Mouse (Mus musculus) B cell, adult 2 months (primary cell): ENCODE measurements around the gene Ipo7.
"Not testable (repeated sequence)": the region's sequence is repeated elsewhere in the genome, so short reads cannot be mapped to it uniquely, and the experiment has no call there.

ENCODE experiments used
- DNase-seq, 2 experiments: peaks; one replicate each; pipeline ENCODE4 v3.0.0; 2022

Ipo7 gene

DNA sequence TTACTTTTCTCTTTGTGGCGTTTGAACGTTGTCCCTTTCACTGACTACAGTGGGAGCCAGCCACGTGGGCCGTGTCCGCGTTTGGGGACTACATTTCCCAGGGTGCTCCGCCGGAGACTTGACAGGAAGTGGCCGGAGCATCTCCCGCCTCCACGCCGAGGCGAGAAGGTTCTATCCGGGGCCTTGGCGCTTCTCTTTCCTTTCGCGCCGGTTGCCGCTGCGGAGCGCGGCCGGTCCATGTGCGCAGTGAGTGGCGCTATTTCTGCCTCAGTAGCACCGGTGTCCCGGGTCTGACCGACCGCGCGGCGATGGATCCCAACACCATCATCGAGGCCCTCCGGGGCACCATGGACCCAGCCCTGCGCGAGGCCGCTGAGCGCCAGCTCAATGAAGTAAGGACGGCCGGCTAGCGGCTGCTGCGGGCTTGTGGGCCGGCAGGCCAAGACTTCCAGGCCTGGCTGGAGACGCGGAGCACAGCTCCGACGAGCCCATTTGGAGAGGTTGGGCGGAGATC is at the start of gene Ipo7:
TSS of gene Ipo7 (plus strand) at position 158 of the 514 bp plus-strand sequence.
- peak; percentile 93 for DNase-seq

DNA sequence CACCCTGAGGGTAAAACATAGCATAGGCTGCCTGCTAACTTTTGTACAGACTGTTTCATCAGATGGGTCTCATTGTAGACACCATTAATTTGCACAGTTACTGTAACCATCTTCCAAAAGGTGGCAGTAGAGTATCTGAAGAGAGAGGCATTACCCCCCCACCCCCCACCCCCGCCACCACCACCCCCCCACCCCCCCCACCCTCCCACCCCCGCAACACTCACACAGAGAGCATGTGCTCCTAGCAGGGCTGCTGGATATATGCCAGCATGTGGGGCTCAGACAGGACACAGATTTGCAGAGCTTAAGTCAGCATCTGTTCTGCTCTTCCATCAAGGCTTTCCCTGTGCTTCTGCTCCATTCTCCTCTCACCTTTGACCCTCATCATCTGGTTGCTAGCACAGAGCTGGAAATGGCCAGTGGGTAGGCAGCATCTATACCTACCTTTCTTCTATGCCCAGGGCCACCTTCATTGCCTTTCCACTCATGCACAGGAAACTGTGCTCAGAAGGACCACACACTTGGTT is 49.1 kb upstream of the Ipo7 start:
- DNase-seq, result peak in 1 of 2 experiments; percentile 19

DNA sequence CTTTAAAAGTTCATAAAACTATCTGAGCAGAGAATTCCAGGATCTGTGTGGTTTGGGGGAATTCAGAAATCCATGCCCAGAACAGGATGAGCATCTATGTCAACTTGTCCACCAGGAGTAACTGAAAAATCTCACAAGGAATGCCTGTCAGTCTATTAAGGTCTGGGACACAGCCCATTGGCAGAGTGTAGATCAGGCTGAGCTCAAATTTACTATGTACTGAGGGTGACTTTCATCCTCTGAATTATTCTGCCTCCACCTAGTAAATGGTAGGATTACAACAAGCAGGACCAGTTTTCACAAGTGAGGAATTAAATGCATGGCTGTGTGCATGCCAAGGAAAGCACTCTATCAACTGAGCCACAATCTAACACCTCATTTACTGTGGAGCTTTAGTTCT is 48.5 kb upstream of the Ipo7 start:
- no peak for DNase-seq

- DNase-seq, result no peak
Observed at GRCm38 (mm10) chr7:109975966-109976715, 41.9 kb upstream of the Ipo7 start.

DNA sequence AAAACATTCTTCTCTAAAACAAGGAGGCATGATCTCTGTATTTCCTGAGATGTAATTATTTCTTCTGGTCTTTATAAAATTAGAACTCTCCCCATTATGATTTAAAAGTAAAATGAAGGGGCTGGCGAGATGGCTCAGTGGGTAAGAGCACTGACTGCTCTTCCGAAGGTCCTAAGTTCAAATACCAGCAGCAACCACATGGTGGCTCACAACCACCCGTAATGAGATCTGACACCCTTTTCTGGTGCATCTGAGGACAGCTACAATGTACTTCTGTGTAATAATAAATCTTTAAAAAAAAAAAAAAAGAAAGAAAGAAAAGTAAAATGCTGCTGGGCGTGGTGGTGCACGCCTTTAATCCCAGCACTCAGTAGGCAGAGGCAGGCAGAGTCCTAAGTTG is 40.9 kb upstream of the Ipo7 start:
- peak; percentile 54 to 58 for DNase-seq

GRCm38 (mm10) chr7:109984608-109985007 is 33.5 kb upstream of the Ipo7 start:
- not testable (repeated sequence) for DNase-seq

DNA sequence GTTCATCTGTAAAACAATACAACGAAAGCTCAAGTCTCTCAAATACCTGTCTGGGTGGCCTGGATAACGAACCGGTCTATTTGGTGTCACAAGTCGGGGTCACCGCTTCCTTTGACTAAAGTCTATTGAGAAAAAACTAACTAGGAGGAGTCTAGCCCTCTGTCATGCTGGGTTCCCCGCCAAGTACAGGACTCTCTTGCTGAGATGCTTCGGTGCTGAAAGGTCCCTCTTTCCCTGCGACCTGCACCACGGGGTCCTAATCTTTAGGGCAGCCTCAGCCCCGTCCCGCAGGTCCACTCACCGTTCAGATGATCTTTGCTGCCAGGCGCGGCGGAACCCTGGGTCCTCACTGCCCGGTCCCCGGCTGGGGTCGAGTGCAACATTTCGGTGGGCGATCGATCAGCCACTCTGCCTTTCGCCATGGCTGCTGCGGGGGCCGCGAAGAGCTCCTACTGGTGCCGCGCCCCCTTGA is 32.4 kb upstream of the Ipo7 start:
- DNase-seq, result no peak

DNA sequence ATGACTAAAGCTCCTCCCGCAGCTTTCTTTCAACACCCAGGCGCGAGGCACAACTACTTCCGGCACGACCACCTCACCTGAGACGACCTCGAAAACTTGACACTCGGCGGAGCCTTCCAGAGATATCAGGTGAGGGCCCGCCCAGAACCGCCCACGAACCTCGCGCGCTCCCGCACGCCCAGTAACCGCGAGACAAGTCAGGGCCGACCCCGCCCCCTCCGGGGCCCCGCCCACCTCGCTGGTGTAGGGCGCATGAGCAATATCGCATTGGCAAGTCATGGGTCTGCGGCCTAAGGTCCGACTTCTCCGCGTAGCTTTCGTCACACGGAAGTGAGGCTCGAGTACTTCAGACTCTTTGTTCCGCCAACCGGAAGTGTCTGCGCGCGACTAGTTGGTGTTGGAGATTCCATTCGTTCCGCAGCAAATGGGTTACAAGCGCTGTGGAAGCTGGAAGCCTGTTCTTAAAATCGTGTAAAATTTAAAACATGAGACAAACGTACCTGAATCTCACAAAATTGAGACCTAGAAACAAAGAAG is 31.9 kb upstream of the Ipo7 start:
- DNase-seq, result peak; percentile 100

GRCm38 (mm10) chr7:109986775-109987174 is 31.3 kb upstream of the Ipo7 start, which contains the start of gene Tmem41b:
Gene Tmem41b (minus strand): TSS chr7:109986929.
- peak; percentile 37 to 53 for DNase-seq

- no peak for DNase-seq
Observed at GRCm38 (mm10) chr7:109991286-109991685, 26.8 kb upstream of the Ipo7 start.

- no peak for DNase-seq
Observed at GRCm38 (mm10) chr7:109993157-109993959, 24.7 kb upstream of the Ipo7 start.

DNA sequence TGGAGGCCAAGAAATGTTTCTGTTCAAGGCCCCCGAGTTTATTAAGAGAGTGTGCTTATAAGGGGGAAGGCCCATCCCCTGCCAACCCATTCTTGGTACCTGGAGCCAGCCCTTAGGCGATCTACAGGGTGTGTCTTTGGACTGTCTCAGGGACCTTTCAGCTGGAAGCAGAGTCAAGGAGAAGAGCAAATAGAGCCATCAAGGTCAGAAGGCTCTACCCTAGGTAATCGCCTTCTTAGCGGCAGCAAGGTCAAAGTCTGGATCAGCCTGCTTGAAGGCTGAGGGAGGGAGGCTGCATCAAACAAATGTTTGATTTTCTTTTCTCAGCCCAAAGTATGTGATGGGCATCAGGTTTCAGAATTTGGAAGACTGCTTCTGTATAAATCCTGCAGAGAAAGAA is 19.7 kb upstream of the Ipo7 start:
- DNase-seq, result no peak

DNA sequence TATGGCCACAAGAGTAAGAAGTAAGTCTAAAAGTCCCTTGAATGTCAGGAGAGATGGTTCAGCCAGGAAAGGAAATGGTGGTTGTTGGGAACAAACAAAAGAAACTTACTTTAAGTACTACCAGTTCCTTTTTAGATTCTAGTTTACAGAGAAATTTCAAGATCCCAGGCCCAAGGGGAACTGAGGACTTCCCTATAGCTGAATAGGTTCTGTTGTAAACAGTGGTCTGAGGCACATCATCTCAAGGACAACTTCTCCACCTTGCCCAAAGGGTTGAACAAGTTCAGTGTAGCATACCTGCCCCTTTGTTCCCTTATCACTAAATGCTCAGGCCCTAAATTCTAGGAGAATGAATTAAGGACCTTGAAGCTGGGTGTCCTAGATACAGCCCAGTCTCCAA is 16.0 kb upstream of the Ipo7 start:
- no peak for DNase-seq

GRCm38 (mm10) chr7:110002968-110003367 is 15.1 kb upstream of the Ipo7 start:
- no peak for DNase-seq

DNA sequence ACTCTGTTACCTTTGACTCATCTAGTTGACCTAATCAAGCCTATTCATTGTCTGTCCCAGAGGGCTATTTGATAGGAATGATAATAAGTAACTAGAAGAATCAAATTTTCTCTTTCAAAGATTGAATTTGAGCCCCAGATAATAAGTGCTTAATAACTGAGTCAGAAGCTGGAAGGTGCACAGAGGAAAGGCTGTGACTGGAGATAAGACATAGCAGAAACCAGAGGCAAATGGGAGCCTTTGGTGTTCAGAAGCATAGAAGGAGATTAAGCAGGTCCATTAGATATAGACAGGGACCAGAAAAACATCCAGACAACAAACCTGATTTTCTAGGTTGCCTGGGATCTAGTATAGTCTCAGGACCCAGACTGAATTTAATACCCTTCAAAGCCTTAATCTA is 12.1 kb upstream of the Ipo7 start:
- no peak for DNase-seq

- no peak for DNase-seq
Observed at GRCm38 (mm10) chr7:110006471-110007195, 11.4 kb upstream of the Ipo7 start.

DNA sequence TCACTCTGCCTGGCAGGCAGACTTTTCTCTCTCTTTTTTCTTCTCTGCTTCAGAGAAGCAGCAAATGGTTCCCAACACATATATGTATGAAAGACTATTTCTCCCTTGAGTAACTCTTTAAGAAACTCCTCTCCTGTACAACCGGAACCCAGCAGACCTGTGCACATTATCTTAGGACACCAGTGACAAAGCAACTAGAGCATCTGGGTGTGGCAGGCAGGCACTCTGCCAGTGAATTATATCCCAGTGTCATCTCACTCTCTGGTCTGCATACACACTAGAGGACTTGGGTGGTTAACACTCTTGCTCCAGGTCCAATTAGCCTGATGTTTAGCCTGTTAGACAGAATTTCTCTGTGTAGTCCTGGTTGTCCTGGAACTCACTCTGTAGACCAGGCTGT is 9.6 kb upstream of the Ipo7 start:
- no peak for DNase-seq

DNA sequence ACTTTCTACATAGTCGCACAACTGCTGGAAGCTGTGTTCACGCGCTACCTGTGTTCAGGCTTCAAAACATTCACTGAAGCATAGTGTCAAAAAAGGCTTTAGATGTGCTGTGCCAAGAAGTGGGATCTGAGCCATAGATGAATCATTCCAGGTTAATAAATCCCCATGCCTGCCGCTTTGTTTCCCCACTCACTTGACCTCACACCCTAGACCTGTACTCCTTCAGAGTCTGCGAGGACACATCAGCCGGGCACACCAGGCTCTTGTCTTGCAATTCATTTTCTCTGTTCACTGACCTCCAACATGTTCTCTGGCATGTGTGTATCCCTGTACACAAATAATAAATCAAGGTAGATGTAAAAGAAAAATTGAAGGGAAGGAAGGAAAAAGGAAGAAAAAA is 9.0 kb upstream of the Ipo7 start:
- no peak for DNase-seq

DNA sequence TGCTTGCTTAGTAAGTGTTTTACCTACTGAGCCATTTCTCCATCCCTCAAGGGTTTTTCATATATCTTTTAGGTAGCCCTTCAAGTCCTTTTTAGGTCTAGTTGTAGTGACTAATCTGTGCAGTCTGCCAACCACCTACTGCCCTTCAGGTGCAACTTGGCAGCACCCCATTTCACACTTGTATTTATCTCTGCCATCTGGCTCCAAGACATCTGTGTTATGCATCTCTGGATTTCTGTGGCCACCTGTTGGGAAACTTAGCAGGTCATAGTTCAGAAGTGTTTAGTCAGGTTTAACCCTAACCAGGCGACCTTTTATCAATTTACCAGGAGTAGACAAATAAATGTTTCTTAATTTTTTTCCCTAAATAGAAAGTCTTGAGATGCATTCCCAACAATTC is 6.7 kb upstream of the Ipo7 start:
- DNase-seq, result no peak

- peak; percentile 25 to 40 for DNase-seq
Observed at GRCm38 (mm10) chr7:110014272-110014671, 3.8 kb upstream of the Ipo7 start.

GRCm38 (mm10) chr7:110018631-110019482 is 783 bp downstream of the Ipo7 start:
- peak; percentile 38 to 42 for DNase-seq

- no peak for DNase-seq
Observed at GRCm38 (mm10) chr7:110023553-110023952, 5.5 kb downstream of the Ipo7 start.
